Mouse (Mus musculus) CH12.LX (cell line): ENCODE data around the gene Tkt. TPM values are rescaled to one million over a fixed set of nuclear protein-coding genes. Genes with fewer than 3 reads are reported as not detected.

Experiments
- DNase-seq: peaks from one replicate; pipeline ENCODE4 v3.0.0-alpha.2; 2013; ENCODE audit errors: extremely low read depth
- H3K27ac ChIP-seq: 2 replicates; pipeline ENCODE4 v1.5.1; 2012; ENCODE audit warnings: low read depth, mild to moderate bottlenecking, control low read depth, moderate library complexity; ENCODE audit not compliant: insufficient read depth
- H3K27me3 ChIP-seq: replicated peaks from 2 replicates; pipeline ENCODE3; 2012; ENCODE audit warnings: inconsistent platforms
- H3K36me3 ChIP-seq, 2 experiments: replicated peaks in 1 of 2; 2 replicates each; pipeline versions ENCODE3 to v1.6.1; 2012; ENCODE audit warnings: inconsistent platforms in 1 of 2, low read length in 1 of 2, mild to moderate bottlenecking in 1 of 2, mixed read lengths in 1 of 2, moderate library complexity in 1 of 2; ENCODE audit not compliant: control insufficient read depth in 1 of 2, insufficient read depth in 1 of 2
- H3K4me1 ChIP-seq, 2 experiments: 2 replicates each; pipeline ENCODE4 v1.6.1; 2012; ENCODE audit warnings: inconsistent platforms in 1 of 2, moderate library complexity in 1 of 2; ENCODE audit not compliant: insufficient read depth in 2 of 2, control insufficient read depth in 1 of 2
- H3K4me2 ChIP-seq: 2 replicates; pipeline ENCODE4 v1.6.1; 2012; ENCODE audit warnings: low read depth, mild to moderate bottlenecking, control low read depth; ENCODE audit not compliant: poor library complexity, insufficient read depth, severe bottlenecking
- H3K4me3 ChIP-seq, 3 experiments: fragments of 150-350 bp in 1 of 3; sonication (generic) in 1 of 3; replicated peaks in 1 of 3; 2 replicates each; pipeline versions ENCODE3 to v1.5.1; 2011 to 2012; ENCODE audit warnings: low read depth in 2 of 3, low read length in 2 of 3, mild to moderate bottlenecking in 2 of 3, moderate library complexity in 2 of 3, control low read depth in 1 of 3, improper control_type of control experiment in 1 of 3, inconsistent platforms in 1 of 3, mixed read lengths in 1 of 3; ENCODE audit not compliant: poor library complexity in 1 of 3
- H3K79me2 ChIP-seq: replicated peaks from 2 replicates; pipeline ENCODE4 v1.6.1; 2012; ENCODE audit warnings: mild to moderate bottlenecking, moderate library complexity; ENCODE audit not compliant: control insufficient read depth, poor library complexity, insufficient read depth, severe bottlenecking; ENCODE audit errors: extremely low read depth
- H3K9ac ChIP-seq: 2 replicates; pipeline ENCODE4 v1.6.1; 2012; ENCODE audit warnings: low read depth, mild to moderate bottlenecking, control low read depth, moderate library complexity; ENCODE audit not compliant: insufficient read depth
- H3K9me3 ChIP-seq: replicated peaks from 2 replicates; pipeline ENCODE3; 2012; ENCODE audit warnings: low read length, inconsistent platforms, mixed read lengths
- BHLHE40 ChIP-seq: IDR thresholded peaks from 2 replicates; pipeline ENCODE4 v1.6.1; 2011; ENCODE audit warnings: mild to moderate bottlenecking, low read depth, low read length, improper control_type of control experiment
- CHD1 ChIP-seq: IDR thresholded peaks from 2 replicates; pipeline ENCODE4 v1.6.1; 2012; ENCODE audit warnings: low read depth, low read length, improper control_type of control experiment, inconsistent platforms
- E2F4 ChIP-seq: IDR thresholded peaks from 2 replicates; pipeline ENCODE4 v1.6.1; 2011; ENCODE audit warnings: low read depth, low read length, improper control_type of control experiment; ENCODE audit not compliant: insufficient replicate concordance
- ELF1 ChIP-seq: IDR thresholded peaks from 2 replicates; pipeline ENCODE4 v1.6.1; 2014; ENCODE audit warnings: low read depth, mild to moderate bottlenecking, inconsistent platforms, low read length, improper control_type of control experiment
- ETS1 ChIP-seq: conservative IDR thresholded peaks from 2 replicates; pipeline ENCODE4 v1.6.1; 2012; ENCODE audit warnings: low read depth, mild to moderate bottlenecking, inconsistent platforms, low read length, improper control_type of control experiment, moderate library complexity
- GABPA ChIP-seq: IDR thresholded peaks from 2 replicates; pipeline ENCODE4 v1.6.1; 2012; ENCODE audit warnings: low read depth, low read length, improper control_type of control experiment, inconsistent platforms; ENCODE audit not compliant: insufficient replicate concordance
- HCFC1 ChIP-seq: IDR thresholded peaks from 2 replicates; pipeline ENCODE4 v1.6.1; 2012; ENCODE audit warnings: low read depth, mild to moderate bottlenecking, inconsistent platforms, low read length, improper control_type of control experiment
- IRF4 ChIP-seq: IDR thresholded peaks from 2 replicates; pipeline ENCODE4 v1.6.1; 2014; ENCODE audit warnings: low read depth, mild to moderate bottlenecking, inconsistent platforms, low read length, improper control_type of control experiment
- JUN ChIP-seq: IDR thresholded peaks from 2 replicates; pipeline ENCODE4 v1.6.1; 2011; ENCODE audit warnings: low read depth, mild to moderate bottlenecking, low read length, improper control_type of control experiment, moderate library complexity; ENCODE audit not compliant: insufficient read depth
- JUND ChIP-seq: conservative IDR thresholded peaks from 2 replicates; pipeline ENCODE4 v1.6.1; 2011; ENCODE audit warnings: low read depth, low read length, improper control_type of control experiment
- KAT2A ChIP-seq: IDR thresholded peaks from 2 replicates; pipeline ENCODE4 v1.6.1; 2012; ENCODE audit warnings: low read length, improper control_type of control experiment, inconsistent platforms; ENCODE audit not compliant: insufficient replicate concordance
- MAX ChIP-seq: IDR thresholded peaks from 2 replicates; pipeline ENCODE4 v1.6.1; 2011; ENCODE audit warnings: low read length, improper control_type of control experiment
- MEF2A ChIP-seq: IDR thresholded peaks from 2 replicates; pipeline ENCODE4 v1.6.1; 2014; ENCODE audit warnings: low read depth, mild to moderate bottlenecking, inconsistent platforms, low read length, improper control_type of control experiment, borderline replicate concordance
- MYC ChIP-seq: IDR thresholded peaks from 2 replicates; pipeline ENCODE4 v1.6.1; 2011; ENCODE audit warnings: low read depth, mild to moderate bottlenecking, improper control_type of control experiment, low read length
- NRF1 ChIP-seq: IDR thresholded peaks from 2 replicates; pipeline ENCODE4 v1.6.1; 2014; ENCODE audit warnings: low read depth, mild to moderate bottlenecking, inconsistent platforms, low read length, improper control_type of control experiment, moderate library complexity
- PAX5 ChIP-seq: IDR thresholded peaks from 2 replicates; pipeline ENCODE4 v1.6.1; 2012; ENCODE audit warnings: low read length, inconsistent platforms, mixed read lengths
- POLR2A ChIP-seq: IDR thresholded peaks from 2 replicates; pipeline ENCODE4 v1.6.1; 2011; ENCODE audit warnings: low read depth, mild to moderate bottlenecking, improper control_type of control experiment, low read length
- POLR2AphosphoS2 ChIP-seq: IDR thresholded peaks from 2 replicates; pipeline ENCODE4 v1.6.1; 2011; ENCODE audit warnings: low read depth, low read length, improper control_type of control experiment
- RCOR1 ChIP-seq: conservative IDR thresholded peaks from 2 replicates; pipeline ENCODE4 v1.6.1; 2012; ENCODE audit warnings: low read depth, mild to moderate bottlenecking, inconsistent platforms, low read length, improper control_type of control experiment
- SIN3A ChIP-seq: IDR thresholded peaks from 2 replicates; pipeline ENCODE4 v1.6.1; 2012; ENCODE audit warnings: low read length, improper control_type of control experiment, inconsistent platforms
- SMC3 ChIP-seq: IDR thresholded peaks from 2 replicates; pipeline ENCODE4 v1.6.1; 2011; ENCODE audit warnings: low read depth, low read length, improper control_type of control experiment
- TBP ChIP-seq: conservative IDR thresholded peaks from 2 replicates; pipeline ENCODE4 v1.6.1; 2011; ENCODE audit warnings: low read depth, low read length, improper control_type of control experiment
- TCF12 ChIP-seq: IDR thresholded peaks from 2 replicates; pipeline ENCODE4 v1.6.1; 2014; ENCODE audit warnings: low read depth, mild to moderate bottlenecking, inconsistent platforms, low read length, improper control_type of control experiment
- UBTF ChIP-seq: IDR thresholded peaks from 2 replicates; pipeline ENCODE4 v1.6.1; 2012; ENCODE audit warnings: low read depth, mild to moderate bottlenecking, inconsistent platforms, low read length, improper control_type of control experiment, moderate library complexity
- USF1 ChIP-seq: IDR thresholded peaks from 2 replicates; pipeline ENCODE4 v1.6.1; 2014; ENCODE audit warnings: low read depth, mild to moderate bottlenecking, inconsistent platforms, low read length, improper control_type of control experiment
- USF2 ChIP-seq: conservative IDR thresholded peaks from 2 replicates; pipeline ENCODE4 v1.6.1; 2011; ENCODE audit warnings: low read depth, low read length, improper control_type of control experiment
- ZC3H11A ChIP-seq: IDR thresholded peaks from 2 replicates; pipeline ENCODE4 v1.6.1; 2012; ENCODE audit warnings: low read depth, mild to moderate bottlenecking, inconsistent platforms, low read length, improper control_type of control experiment
- ZKSCAN1 ChIP-seq: IDR thresholded peaks from 2 replicates; pipeline ENCODE4 v1.6.1; 2012; ENCODE audit warnings: low read depth, inconsistent platforms, low read length, improper control_type of control experiment, borderline replicate concordance
- ZMIZ1 ChIP-seq: IDR thresholded peaks from 2 replicates; pipeline ENCODE4 v1.6.1; 2012; ENCODE audit warnings: low read depth, mild to moderate bottlenecking, inconsistent platforms, low read length, improper control_type of control experiment
- dilution Hi-C: fragments of 300-500 bp; cut with MboI; formaldehyde crosslinking; loops from 2 replicates; pipeline ENCODE4 v1.14.3; 2020; ENCODE audit warnings: low sequenced_read_pairs; ENCODE audit not compliant: extremely low pct_unique_long_range_greater_than_20kb, extremely low pct_ligation_motif_present
- in situ Hi-C: fragments of 300-500 bp; cut with MboI; formaldehyde crosslinking; loops from 3 replicates; pipeline ENCODE4 v1.14.3; 2019; ENCODE audit warnings: low sequenced_read_pairs, low pct_ligation_motif_present, low pct_unique_long_range_greater_than_20kb, mixed read lengths
- polyA plus RNA-seq: library from polyadenylated mRNA; unstranded; fragments of >175 nt; gene quantifications from 2 replicates; pipeline ENCODE4 v1.2.1, GENCODE M21; 2012; ENCODE audit warnings: low read depth; ENCODE audit not compliant: insufficient read length
- total RNA-seq, 2 experiments: library from RNA; depleted of rRNA; stranded (reverse); fragments of 300-350 nt in 1 of 2; fragments of >200 nt in 1 of 2; gene quantifications; 2 replicates each; pipeline ENCODE4 v1.2.3; 2012 to 2014

The Tkt gene
- total and polyA plus RNA-seq, 3 experiments: 450 to 837 (median 456) TPM

GRCm38 (mm10) chr14:30561470-30562187, 13.5 kb downstream of the Tkt start:
- no peak overlapping the region for H3K9ac ChIP-seq
- no peak overlapping the region for H3K4me2 ChIP-seq
- H3K4me3 ChIP-seq: no peak overlapping the region
- H3K27me3 ChIP-seq: no peaks in the 10 kb centered on the region
- in situ Hi-C loops (no loop called here), dilution Hi-C loops (no loop called here)
- peaks cover 65 to 94% of the 10 kb centered on the region in 2 experiments for H3K36me3 ChIP-seq
- no peak for DNase-seq
- peaks cover 13% of the 10 kb centered on the region for H3K79me2 ChIP-seq
- TF ChIP-seq KAT2A: no peak
- no peak for TF ChIP-seq MYC
- TF ChIP-seq USF1: no peak
- TF ChIP-seq IRF4: no peak
- no peak for TF ChIP-seq HCFC1
- TF ChIP-seq POLR2A: no peak
- no peak for TF ChIP-seq SIN3A
- TF ChIP-seq USF2: no peak
- TF ChIP-seq ELF1: no peak
- TF ChIP-seq ZMIZ1: no peak
- TF ChIP-seq JUND: no peak
- TF ChIP-seq MEF2A: no peak
- TF ChIP-seq ZC3H11A: no peak
- no peak for TF ChIP-seq CHD1
- no peak for TF ChIP-seq JUN
- no peak for TF ChIP-seq BHLHE40
- TF ChIP-seq POLR2AphosphoS2: no peak
- TF ChIP-seq ETS1: no peak
- H3K4me1 ChIP-seq: peaks cover 0 to 31% of the 10 kb centered on the region in 2 experiments; a peak in 2 of 4 replicates
- H3K9me3 ChIP-seq: no peaks in the 10 kb centered on the region
- H3K27ac ChIP-seq: no peak overlapping the region

- Histone ChIP-seq H3K4me2 (no peak overlapping the region), H3K79me2 (peaks cover 6% of the 10 kb centered on the region), H3K9ac (no peak overlapping the region), H3K36me3 (peaks cover 70 to 94% of the 10 kb centered on the region in 2 experiments), H3K4me3 (no peak overlapping the region), H3K9me3 (no peaks in the 10 kb centered on the region)
- in situ Hi-C loops (no loop called here), dilution Hi-C loops (no loop called here)
- TF ChIP-seq MAX: no peak
- no peak for TF ChIP-seq GABPA
- TF ChIP-seq CHD1: no peak
- TF ChIP-seq NRF1: no peak
- no peak for TF ChIP-seq POLR2A
- no peak for TF ChIP-seq ETS1
- no peak for TF ChIP-seq IRF4
- TF ChIP-seq KAT2A: no peak
- TF ChIP-seq MEF2A: no peak
- no peak for TF ChIP-seq E2F4
- TF ChIP-seq JUND: no peak
- no peak for TF ChIP-seq TBP
- TF ChIP-seq UBTF: no peak
- TF ChIP-seq RCOR1: no peak
- TF ChIP-seq SMC3: no peak
- TF ChIP-seq TCF12: no peak
- no peak for TF ChIP-seq ZKSCAN1
- TF ChIP-seq PAX5: no peak
- no peak for TF ChIP-seq JUN
- TF ChIP-seq, all 38 proteins: peak for 0
- no peak for DNase-seq
- H3K27ac ChIP-seq: no peak overlapping the region
- peaks cover 0 to 24% of the 10 kb centered on the region in 2 experiments; a peak in 2 of 4 replicates for H3K4me1 ChIP-seq
- no peaks in the 10 kb centered on the region for H3K27me3 ChIP-seq
Measured at GRCm38 (mm10) chr14:30562343-30562742, 14.2 kb downstream of the Tkt start.
